Mouse (Mus musculus) liver, embryonic 15.5 days (tissue): ENCODE data around the gene Armc12. TPM values are rescaled to one million over a fixed set of nuclear protein-coding genes. Genes with fewer than 3 reads are reported as not detected.

Experiments used
- microRNA-seq: library from miRNA; unstranded; fragments of <30 nt; microRNA quantifications from one replicate; pipeline ENCODE4, GENCODE M21; 2016
- polyA plus RNA-seq: library from polyadenylated mRNA; unstranded; fragments of >200 nt; fragmentation: Nextera tagmentation; extraction: Ambion mirVana; gene quantifications from 2 replicates; pipeline ENCODE4 v1.2.1, GENCODE M21; 2015

Gene Armc12
- polyA plus RNA-seq, 1 experiment from 2014 or later, result not detected

Small RNA genes within 50 kb of the gene (microRNA-seq; reads per million reads assigned to microRNA genes)
- gene Gm25195 (not detected), gene Mir6969 (not detected)

Other genes starting within 250 kb of the Armc12 start
- gene Fance, start 217.3 kb upstream of the Armc12 start, polyA plus RNA-seq, result 9.4 and 11.0 TPM in 2 replicates
- gene Rpl10a, start 202.3 kb upstream of the Armc12 start, polyA plus RNA-seq, result 280 and 313 TPM in 2 replicates
- 0.60 and 0.69 TPM in 2 replicates for gene Tead3, start 180.0 kb upstream of the Armc12 start, polyA plus RNA-seq
- 0.10 and 0.14 TPM in 2 replicates for gene Tulp1, start 165.6 kb upstream of the Armc12 start, polyA plus RNA-seq
- gene Fkbp5, start 13.3 kb upstream of the Armc12 start, polyA plus RNA-seq, result 15.0 and 17.5 TPM in 2 replicates
- not detected in 2 replicates for gene Clpsl2, start 18.6 kb downstream of the Armc12 start, polyA plus RNA-seq
- gene Clps, start 30.0 kb downstream of the Armc12 start, polyA plus RNA-seq, result 4.2 and 30.4 TPM in 2 replicates
- 0.06 and 0.10 TPM in 2 replicates for gene Lhfpl5, start 44.8 kb downstream of the Armc12 start, polyA plus RNA-seq
- gene Srpk1, start 91.9 kb downstream of the Armc12 start, polyA plus RNA-seq, result 24.7 and 30.2 TPM in 2 replicates
- gene Slc26a8, start 159.4 kb downstream of the Armc12 start, polyA plus RNA-seq, result 0.07 and 0.17 TPM in 2 replicates
- gene Mapk14, start 160.5 kb downstream of the Armc12 start, polyA plus RNA-seq, result 29.0 and 33.4 TPM in 2 replicates
- gene AC170998.1, start 195.3 kb downstream of the Armc12 start, polyA plus RNA-seq, result 1.0 and 1.1 TPM in 2 replicates
- gene Mapk13, start 238.5 kb downstream of the Armc12 start, polyA plus RNA-seq, result 7.3 and 8.9 TPM in 2 replicates